Mouse (Mus musculus) olfactory bulb, adult 2 months (tissue): ENCODE results near the gene Wnk1. TPM values are rescaled to one million over a fixed set of nuclear protein-coding genes. Genes with fewer than 3 reads are reported as not detected.

Source experiments
- H3K27ac ChIP-seq: fragments of 200-500 bp; 2 replicates; pipeline ENCODE4 v1.5.1; 2012; ENCODE audit warnings: low read depth, low read length; ENCODE audit not compliant: insufficient read depth
- H3K4me1 ChIP-seq: fragments of 200-500 bp; 2 replicates; pipeline ENCODE4 v1.6.1; 2012; ENCODE audit warnings: low read length; ENCODE audit not compliant: control insufficient read depth, insufficient read depth
- H3K4me3 ChIP-seq: fragments of 200-500 bp; 2 replicates; pipeline ENCODE4 v1.5.1; 2012; ENCODE audit warnings: mild to moderate bottlenecking, low read depth, low read length, moderate library complexity; ENCODE audit not compliant: insufficient read depth
- CTCF ChIP-seq: fragments of 200-500 bp; IDR thresholded peaks from 2 replicates; pipeline ENCODE4 v1.5.1; 2012; ENCODE audit warnings: low read depth, mild to moderate bottlenecking, low read length, moderate library complexity; ENCODE audit not compliant: insufficient read depth
- POLR2A ChIP-seq: fragments of 200-500 bp; IDR thresholded peaks from 2 replicates; pipeline ENCODE4 v1.6.1; 2012; ENCODE audit warnings: mild to moderate bottlenecking, low read depth, low read length, moderate library complexity; ENCODE audit not compliant: insufficient read depth
- WGBS: fragments of 180-500 bp; shearing (Covaris S2); methylation state at CpG from one replicate; pipeline ENCODE4 v1.1.7; 2018; 5-methylcytosine and 5-hydroxymethylcytosine counted together
- polyA plus RNA-seq: library from polyadenylated mRNA; stranded (reverse); fragments of >200 nt; gene quantifications from 2 replicates; pipeline ENCODE4 v1.2.4, GENCODE M21; 2012; ENCODE audit warnings: low replicate concordance; ENCODE audit not compliant: missing spikeins, insufficient read depth, insufficient read length

The Wnk1 gene
- polyA plus RNA-seq, 1 experiment, result 357 TPM

GRCm38 (mm10) chr6:119892711-119893110 is 145.8 kb downstream of the Wnk1 start:
- 92% methylated on average over 7 of the region's 7 CpGs for WGBS
- Histone ChIP-seq H3K27ac (no peak overlapping the region), H3K4me3 (no peak overlapping the region), H3K4me1 (no peaks in the 10 kb centered on the region)
- TF ChIP-seq POLR2A (no peak), CTCF (no peak)

- Histone ChIP-seq H3K4me3 (no peak overlapping the region), H3K27ac (no peak overlapping the region), H3K4me1 (no peaks in the 10 kb centered on the region)
- TF ChIP-seq POLR2A (no peak), CTCF (no peak)
- 80% methylated on average over 7 of the region's 7 CpGs for WGBS
Observed at GRCm38 (mm10) chr6:119883151-119883550, 155.3 kb downstream of the Wnk1 start.

Other genes starting within 250 kb of the Wnk1 start
- gene Erc1, start 190.5 kb downstream of the Wnk1 start, polyA plus RNA-seq, result not detected in 2 replicates
- gene Rad52, start 136.0 kb downstream of the Wnk1 start, polyA plus RNA-seq, result not detected in 2 replicates
- gene Ninj2, start 54.7 kb upstream of the Wnk1 start, polyA plus RNA-seq, result not detected in 2 replicates